In the genomic region with DNA sequence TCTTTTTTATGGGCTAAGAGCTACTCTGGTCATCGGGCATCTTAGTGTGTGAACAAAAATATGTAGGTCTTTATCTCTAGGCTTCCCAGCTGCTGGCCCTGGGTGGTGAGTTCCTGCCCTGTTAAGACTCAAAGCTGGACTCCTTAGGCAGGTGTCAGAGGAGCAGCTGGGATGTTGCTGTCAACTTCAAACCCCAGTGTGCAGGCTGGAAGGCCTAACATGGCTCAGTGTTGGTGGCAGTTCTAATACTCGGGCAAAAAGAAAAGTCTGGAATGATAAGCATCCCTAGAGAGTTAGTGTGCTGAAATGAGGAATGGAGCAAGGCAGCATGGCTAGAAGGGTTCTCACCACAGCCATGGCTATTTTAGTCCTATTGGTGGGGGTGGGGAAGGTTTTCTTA, we compare ENCODE assay signal across 10 mouse cellular contexts. TPM values are rescaled to one million over a fixed set of nuclear protein-coding genes. Genes with fewer than 3 reads are reported as not detected.
DNase-seq lines count a peak whose midpoint lies in the region; ATAC-seq and TF ChIP-seq lines count a peak whose summit lies in the region.
"Had no signal": no experiment of that assay in that cellular context is flagged by ENCODE, and none has a peak within 500 bp of the region (broad histone marks: within the 10 kb centered on the region; RNA-seq: fewer than 3 reads in every experiment).

No protein-coding gene starts in this region.

- peak overlapping the region; percentile 44; the same call in 1 of the 2 replicates for H3K27ac ChIP-seq in embryonic facial prominence, embryonic 13.5 days
- H3K27ac ChIP-seq in embryonic facial prominence, embryonic 10.5 days (replicated peaks): no peak overlapping the region
- peak overlapping the region; percentile 63; the same call in 1 of the 2 replicates for H3K27ac ChIP-seq in embryonic facial prominence, embryonic 15.5 days (replicated peaks)
- peak overlapping the region; percentile 91 for H3K27ac ChIP-seq in heart, postnatal 0 days (ENCODE audit: low read depth)
- no peak overlapping the region; the same call in 1 of the 2 replicates for H3K27ac ChIP-seq in lung, embryonic 14.5 days (ENCODE audit: low read depth)
- no peak overlapping the region for H3K27ac ChIP-seq in hindbrain, embryonic 12.5 days
- H3K27ac ChIP-seq: macrophage had no signal

- no peak for TF ChIP-seq CTCF in heart, postnatal 0 days (IDR thresholded peaks at IDR 0.05; ENCODE audit: low read depth)
- no peak for TF ChIP-seq CTCF in lung, embryonic 14.5 days (IDR thresholded peaks at IDR 0.05; ENCODE audit: low read depth)

- H3K4me2 ChIP-seq in embryonic facial prominence, embryonic 13.5 days: no peak overlapping the region
- H3K4me2 ChIP-seq in embryonic facial prominence, embryonic 15.5 days (replicated peaks): no peak overlapping the region
- no peak overlapping the region for H3K4me2 ChIP-seq in heart, postnatal 0 days (ENCODE audit: low read depth, low read length)
- H3K4me2 ChIP-seq in lung, embryonic 14.5 days: no peak overlapping the region
- H3K4me2 ChIP-seq in hindbrain, embryonic 12.5 days (replicated peaks): no peak overlapping the region

- H3K9me3 ChIP-seq in embryonic facial prominence, embryonic 13.5 days: no peaks in the 10 kb centered on the region
- H3K9me3 ChIP-seq in embryonic facial prominence, embryonic 10.5 days: no peaks in the 10 kb centered on the region
- H3K9me3 ChIP-seq in embryonic facial prominence, embryonic 15.5 days (replicated peaks): no peaks in the 10 kb centered on the region
- no peaks in the 10 kb centered on the region for H3K9me3 ChIP-seq in heart, postnatal 0 days (replicated peaks; ENCODE audit: control insufficient read depth, low read length)
- no peaks in the 10 kb centered on the region for H3K9me3 ChIP-seq in lung, embryonic 14.5 days (ENCODE audit: low read depth, low read length)
- H3K9me3 ChIP-seq in hindbrain, embryonic 12.5 days (replicated peaks): no peaks in the 10 kb centered on the region

- peaks cover 45% of the 10 kb centered on the region for H3K4me1 ChIP-seq in embryonic facial prominence, embryonic 13.5 days
- peaks cover 25% of the 10 kb centered on the region for H3K4me1 ChIP-seq in embryonic facial prominence, embryonic 10.5 days
- peaks cover 46% of the 10 kb centered on the region for H3K4me1 ChIP-seq in embryonic facial prominence, embryonic 15.5 days
- H3K4me1 ChIP-seq in heart, postnatal 0 days (ENCODE audit: control insufficient read depth, insufficient read depth): peaks cover 48% of the 10 kb centered on the region
- H3K4me1 ChIP-seq in lung, embryonic 14.5 days (ENCODE audit: insufficient read depth): peaks cover 33% of the 10 kb centered on the region
- peaks cover 12% of the 10 kb centered on the region; the same call in 1 of the 2 replicates for H3K4me1 ChIP-seq in hindbrain, embryonic 12.5 days

- no peak for TF ChIP-seq EP300 in heart, postnatal 0 days (IDR thresholded peaks at IDR 0.05; ENCODE audit: low read depth)

- H3K4me3 ChIP-seq in embryonic facial prominence, embryonic 13.5 days: no peak overlapping the region
- no peak overlapping the region for H3K4me3 ChIP-seq in embryonic facial prominence, embryonic 10.5 days
- no peak overlapping the region for H3K4me3 ChIP-seq in embryonic facial prominence, embryonic 15.5 days (replicated peaks)
- H3K4me3 ChIP-seq in heart, postnatal 0 days (ENCODE audit: low read depth, low read length): no peak overlapping the region
- H3K4me3 ChIP-seq in lung, embryonic 14.5 days (ENCODE audit: low read depth, low read length): no peak overlapping the region
- H3K4me3 ChIP-seq in hindbrain, embryonic 12.5 days: no peak overlapping the region

- H3K36me3 ChIP-seq in embryonic facial prominence, embryonic 13.5 days: peaks cover 32% of the 10 kb centered on the region
- H3K36me3 ChIP-seq in embryonic facial prominence, embryonic 10.5 days (replicated peaks): peaks cover 53% of the 10 kb centered on the region
- H3K36me3 ChIP-seq in embryonic facial prominence, embryonic 15.5 days: peaks cover 16% of the 10 kb centered on the region
- H3K36me3 ChIP-seq in heart, postnatal 0 days (replicated peaks; ENCODE audit: control insufficient read depth, insufficient read depth, low read length): peaks cover 11% of the 10 kb centered on the region; the same call in 1 of the 2 replicates
- peaks cover 24% of the 10 kb centered on the region for H3K36me3 ChIP-seq in lung, embryonic 14.5 days (ENCODE audit: insufficient read depth)
- 0 out of 2 replicates have a peak, but pooled peaks cover 9% of the 10 kb centered on the region for H3K36me3 ChIP-seq in hindbrain, embryonic 12.5 days

- WGBS in embryonic facial prominence, embryonic 13.5 days: 76% methylated on average over 2 of the region's 2 CpGs
- WGBS in embryonic facial prominence, embryonic 10.5 days: 77% methylated on average over 2 of the region's 2 CpGs
- 57% methylated on average over 2 of the region's 2 CpGs for WGBS in embryonic facial prominence, embryonic 15.5 days
- WGBS in heart, postnatal 0 days: 22% methylated on average over 2 of the region's 2 CpGs
- 26% methylated on average over 2 of the region's 2 CpGs for WGBS in lung, embryonic 14.5 days
- 75% methylated on average over 2 of the region's 2 CpGs for WGBS in hindbrain, embryonic 12.5 days

- no peak overlapping the region for H3K9ac ChIP-seq in embryonic facial prominence, embryonic 13.5 days
- H3K9ac ChIP-seq in embryonic facial prominence, embryonic 15.5 days: no peak overlapping the region
- no peak overlapping the region for H3K9ac ChIP-seq in heart, postnatal 0 days (replicated peaks; ENCODE audit: low read depth, low read length)
- no peak overlapping the region for H3K9ac ChIP-seq in lung, embryonic 14.5 days
- H3K9ac ChIP-seq in hindbrain, embryonic 12.5 days: no peak overlapping the region

- ATAC-seq in embryonic facial prominence, embryonic 13.5 days (ENCODE audit: insufficient number of reproducible peaks, insufficient read depth, low FRiP score, low TSS enrichment, low read depth): no peak
- ATAC-seq in embryonic facial prominence, embryonic 15.5 days (ENCODE audit: insufficient number of reproducible peaks, low FRiP score, low TSS enrichment, low read depth): 0 out of 2 replicates have a peak, but pooled peaks have one; percentile 35
- peak; percentile 76 for ATAC-seq in heart, postnatal 0 days (ENCODE audit: insufficient read depth, low read depth)
- ATAC-seq in lung, embryonic 14.5 days (ENCODE audit: insufficient read depth): 0 out of 2 replicates have a peak, but pooled peaks have one; percentile 5
- ATAC-seq in CD4-positive, CD25-positive, alpha-beta regulatory T cell, adult 4 months: no peak
- no peak for ATAC-seq in hindbrain, embryonic 12.5 days (ENCODE audit: low FRiP score)

- no peaks in the 10 kb centered on the region for H3K27me3 ChIP-seq in embryonic facial prominence, embryonic 13.5 days
- H3K27me3 ChIP-seq in embryonic facial prominence, embryonic 10.5 days (replicated peaks; ENCODE audit: low read depth, poor library complexity, severe bottlenecking): no peaks in the 10 kb centered on the region
- no peaks in the 10 kb centered on the region for H3K27me3 ChIP-seq in embryonic facial prominence, embryonic 15.5 days
- H3K27me3 ChIP-seq in heart, postnatal 0 days (ENCODE audit: control insufficient read depth, insufficient read depth, low read length): no peaks in the 10 kb centered on the region
- no peaks in the 10 kb centered on the region for H3K27me3 ChIP-seq in lung, embryonic 14.5 days (ENCODE audit: insufficient read depth, low read length)
- no peaks in the 10 kb centered on the region for H3K27me3 ChIP-seq in hindbrain, embryonic 12.5 days

- DNase-seq in embryonic facial prominence, embryonic 10.5 days (ENCODE audit: low spot score): no peak
- DNase-seq in heart, postnatal 0 days (ENCODE audit: low spot score): peak; percentile 70
- DNase-seq in lung, embryonic 14.5 days: peak; percentile 9
- no peak for DNase-seq in right cerebral cortex, postnatal 10 days (ENCODE audit: low spot score in 2 of 2)
- DNase-seq: gastrocnemius, postnatal 14 days had no signal

RNA-seq across cellular contexts. Expression of a gene that starts 27.8 kb away (rescaled TPM):
- polyA plus RNA-seq in embryonic facial prominence, embryonic 13.5 days (2015; fragmentation: Nextera tagmentation; extraction: Ambion mirVana): 28.8 and 33.0 TPM in 2 replicates
- 39.3 and 41.3 TPM in 2 replicates for polyA plus RNA-seq in embryonic facial prominence, embryonic 10.5 days (2016; fragmentation: Nextera tagmentation; extraction: Ambion mirVana)
- polyA plus RNA-seq in embryonic facial prominence, embryonic 15.5 days (2015; fragmentation: Nextera tagmentation; extraction: Ambion mirVana): 28.9 and 29.8 TPM in 2 replicates
- total RNA-seq in heart, postnatal 0 days (2014; rRNA removed; ENCODE audit: low replicate concordance): 37.3 and 40.5 TPM in 2 replicates
- polyA plus RNA-seq in heart, postnatal 0 days (2015; fragmentation: Nextera tagmentation; extraction: Ambion mirVana): 12.4 and 14.1 TPM in 2 replicates
- polyA plus RNA-seq in lung, embryonic 14.5 days (2014; fragmentation: Nextera tagmentation; extraction: Ambion mirVana): 32.8 and 36.1 TPM in 2 replicates
- polyA plus RNA-seq in CD4-positive, CD25-positive, alpha-beta regulatory T cell, adult 4 months (2017; shearing (Covaris generic)): 10 to 100 TPM; 38.7 to 57.0 TPM
- 37.0 and 39.1 TPM in 2 replicates for polyA plus RNA-seq in hindbrain, embryonic 12.5 days (2016; fragmentation: Nextera tagmentation; extraction: Ambion mirVana)

Comparison
In these comparisons a context has a peak if more than half of its experiments do, and no peak if none do; other contexts are left out.
1. ATAC-seq: peak in embryonic facial prominence, embryonic 15.5 days (single experiment), heart, postnatal 0 days (single experiment) and lung, embryonic 14.5 days (single experiment); none in embryonic facial prominence, embryonic 13.5 days (single experiment), CD4-positive, CD25-positive, alpha-beta regulatory T cell, adult 4 months (single experiment) and hindbrain, embryonic 12.5 days (single experiment).
2. H3K27ac ChIP-seq: peak in embryonic facial prominence, embryonic 13.5 days (single experiment), embryonic facial prominence, embryonic 15.5 days (single experiment) and heart, postnatal 0 days (single experiment); none in embryonic facial prominence, embryonic 10.5 days (single experiment), lung, embryonic 14.5 days (single experiment) and hindbrain, embryonic 12.5 days (single experiment).
3. DNase-seq: peak in heart, postnatal 0 days (single experiment) and lung, embryonic 14.5 days (single experiment); none in embryonic facial prominence, embryonic 10.5 days (single experiment) and right cerebral cortex, postnatal 10 days (0 of 2).